Mouse (Mus musculus) hindbrain, postnatal 0 days (tissue): ENCODE results near the gene Prkcg. TPM values are rescaled to one million over a fixed set of nuclear protein-coding genes. Genes with fewer than 3 reads are reported as not detected.

Source experiments
- ATAC-seq: fragments of 200-750 bp; cut with Nextera tagmentation; 2 replicates; pipeline ENCODE4 v1.8.0; 2017; ENCODE audit warnings: mild to moderate bottlenecking, moderate TSS enrichment, moderate library complexity
- DNase-seq: peaks from one replicate; pipeline ENCODE4 v3.0.0-alpha.2; 2015; ENCODE audit warnings: low spot score
- H3K27ac ChIP-seq: fragments of 300-500 bp; sonication (generic); 2 replicates; pipeline ENCODE4 v1.5.1; 2014; ENCODE audit warnings: mild to moderate bottlenecking
- H3K27me3 ChIP-seq: fragments of 300-500 bp; sonication (generic); 2 replicates; pipeline ENCODE4 v1.6.1; 2014; ENCODE audit warnings: low read length, mixed read lengths; ENCODE audit not compliant: insufficient read depth
- H3K36me3 ChIP-seq: fragments of 300-500 bp; sonication (generic); 2 replicates; pipeline ENCODE4 v1.6.1; 2014; ENCODE audit warnings: low read length, mixed read lengths; ENCODE audit not compliant: insufficient read depth
- H3K4me1 ChIP-seq: fragments of 300-500 bp; sonication (generic); 2 replicates; pipeline ENCODE4 v1.6.1; 2014; ENCODE audit warnings: antibody characterized with exemption, low read length, mixed read lengths; ENCODE audit not compliant: insufficient read depth
- H3K4me2 ChIP-seq: fragments of 300-500 bp; sonication (generic); 2 replicates; pipeline ENCODE4 v1.6.1; 2014; ENCODE audit warnings: low read depth, mild to moderate bottlenecking, low read length, moderate library complexity, mixed read lengths
- H3K4me3 ChIP-seq: fragments of 300-500 bp; sonication (generic); 2 replicates; pipeline ENCODE4 v1.5.1; 2014; ENCODE audit warnings: low read length
- H3K9ac ChIP-seq: fragments of 300-500 bp; sonication (generic); replicated peaks from 2 replicates; pipeline ENCODE4 v1.6.1; 2014; ENCODE audit warnings: mild to moderate bottlenecking, low read length, moderate library complexity, mixed read lengths
- H3K9me3 ChIP-seq: fragments of 300-500 bp; sonication (generic); 2 replicates; pipeline ENCODE4 v1.6.1; 2016; ENCODE audit warnings: low read length, mixed read lengths
- CTCF ChIP-seq: IDR thresholded peaks from 2 replicates; pipeline ENCODE4 v1.5.1; 2016; ENCODE audit warnings: antibody characterized with exemption, control low read depth, low read depth
- WGBS: fragments of 180-500 bp; shearing (Covaris S2); extraction: QIAGEN DNeasy Blood & Tissue Kit; methylation state at CpG from one replicate; pipeline ENCODE4 v1.1.7; 2014; 5-methylcytosine and 5-hydroxymethylcytosine counted together
- polyA plus RNA-seq: library from polyadenylated mRNA; unstranded; fragments of >200 nt; fragmentation: Nextera tagmentation; extraction: Ambion mirVana; gene quantifications from 2 replicates; pipeline ENCODE4 v1.2.1, GENCODE M21; 2015
- total RNA-seq: library from RNA; depleted of rRNA; stranded (reverse); fragments of >200 nt; gene quantifications from 2 replicates; pipeline ENCODE4 v1.2.3, GENCODE M21; 2014

Prkcg gene
- total and polyA plus RNA-seq, 2 experiments from 2014 or later, result 4.2 to 8.0 TPM

DNA sequence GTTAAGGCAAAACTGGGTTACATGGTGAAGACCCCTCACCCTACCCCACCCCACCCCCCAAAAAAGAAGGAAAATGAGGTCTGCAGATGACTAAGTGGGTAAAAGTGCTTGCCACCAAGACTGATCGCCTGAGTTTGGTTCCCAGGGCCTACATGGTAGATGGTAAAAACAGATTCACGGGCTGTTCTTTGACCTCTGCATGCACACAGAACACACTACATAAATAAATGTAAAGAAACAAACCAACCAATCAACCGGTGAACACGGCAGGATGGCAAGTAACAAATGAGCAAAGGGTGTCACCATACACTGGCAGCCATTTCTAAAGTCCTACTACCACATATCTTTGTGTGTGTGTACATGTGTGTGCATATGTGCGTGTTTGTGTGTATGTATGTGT lies 59.3 kb downstream of the Prkcg start:
- 64% methylated on average over 5 of the region's 5 CpGs for WGBS
- H3K4me3 ChIP-seq, result no peak overlapping the region
- no peak overlapping the region for H3K27ac ChIP-seq
- H3K27me3 ChIP-seq, result no peaks in the 10 kb centered on the region
- no peaks in the 10 kb centered on the region for H3K4me1 ChIP-seq
- ATAC-seq (no peak), DNase-seq (no peak)
- TF ChIP-seq CTCF, result no peak
- no peak overlapping the region for H3K4me2 ChIP-seq
- H3K9me3 ChIP-seq, result no peaks in the 10 kb centered on the region
- peaks cover 28% of the 10 kb centered on the region; the same call in 1 of the 2 replicates for H3K36me3 ChIP-seq
- no peak overlapping the region for H3K9ac ChIP-seq

DNA sequence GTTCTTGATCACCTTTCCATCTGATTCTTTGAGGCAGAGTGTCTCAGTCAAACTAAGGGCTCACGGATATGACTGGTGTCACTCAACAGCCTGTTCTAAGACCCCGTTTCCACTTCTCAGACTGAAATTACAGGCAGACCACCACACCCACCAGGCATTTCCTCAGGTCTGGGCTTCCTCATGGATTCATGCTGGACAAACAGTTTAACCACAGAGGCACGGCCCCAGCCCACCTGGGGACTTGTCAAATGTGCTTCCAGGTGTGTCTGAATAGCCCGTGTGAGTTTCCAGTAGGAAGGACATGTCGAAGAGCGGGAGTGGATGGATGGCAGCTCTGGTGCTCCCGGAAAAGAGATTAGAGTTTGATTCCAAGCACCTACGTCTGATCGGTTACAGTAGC lies 60.8 kb downstream of the Prkcg start:
- no peak for DNase-seq
- Histone ChIP-seq H3K27ac (no peak overlapping the region), H3K9ac (no peak overlapping the region), H3K4me2 (no peak overlapping the region), H3K36me3 (peaks cover 28% of the 10 kb centered on the region; the same call in 1 of the 2 replicates), H3K27me3 (no peaks in the 10 kb centered on the region), H3K4me1 (no peaks in the 10 kb centered on the region), H3K9me3 (no peaks in the 10 kb centered on the region), H3K4me3 (no peak overlapping the region)
- TF ChIP-seq CTCF, result no peak
- 94% methylated on average over 9 of the region's 9 CpGs for WGBS
- ATAC-seq, result no peak

DNA sequence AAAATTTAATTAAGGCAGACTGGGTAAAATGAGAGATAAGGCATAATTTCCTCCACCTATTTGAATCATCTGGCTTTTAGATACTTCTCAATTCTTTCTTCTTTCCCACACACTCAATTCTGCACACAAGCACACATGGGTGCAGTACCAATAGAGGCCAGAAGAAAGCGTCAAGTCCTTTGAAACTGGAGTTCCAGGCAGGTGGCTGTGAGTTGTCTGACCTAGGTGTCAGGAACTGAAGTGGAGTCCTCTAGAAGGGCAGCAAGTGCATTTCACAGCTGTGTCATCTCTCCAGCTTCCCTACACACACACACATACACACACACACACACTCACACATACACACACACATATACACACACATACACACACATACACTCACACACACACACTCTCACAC lies 62.6 kb downstream of the Prkcg start:
- ATAC-seq, result no peak
- H3K9ac ChIP-seq, result no peak overlapping the region
- no peak overlapping the region for H3K4me2 ChIP-seq
- no peak overlapping the region for H3K27ac ChIP-seq
- no peak overlapping the region for H3K4me3 ChIP-seq
- no peaks in the 10 kb centered on the region for H3K27me3 ChIP-seq
- TF ChIP-seq CTCF, result peak; percentile 33
- WGBS, result 75% methylated on average over 1 of the region's 1 CpGs
- peaks cover 19% of the 10 kb centered on the region; the same call in 1 of the 2 replicates for H3K36me3 ChIP-seq
- DNase-seq, result no peak
- H3K4me1 ChIP-seq, result no peaks in the 10 kb centered on the region
- no peaks in the 10 kb centered on the region for H3K9me3 ChIP-seq

DNA sequence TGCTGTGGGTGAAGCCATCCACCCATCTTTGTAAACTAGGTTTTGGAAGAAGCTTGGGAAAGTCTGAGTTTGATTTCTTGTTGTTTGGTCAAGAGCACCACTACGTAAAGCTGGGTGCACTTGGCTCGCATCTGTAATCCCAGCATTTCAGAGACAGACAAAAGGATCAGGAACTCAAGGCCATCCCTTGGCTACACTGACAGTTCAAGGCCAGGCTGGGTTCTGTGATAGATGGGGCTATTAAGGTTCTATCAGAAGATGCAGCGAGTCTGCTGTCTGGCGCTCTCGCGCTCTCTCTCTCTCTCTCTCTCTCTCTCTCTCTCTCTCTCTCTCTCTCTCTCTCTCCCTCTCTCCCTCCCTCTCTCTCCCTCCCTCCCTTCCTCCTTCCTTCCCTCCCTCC lies 65.9 kb downstream of the Prkcg start:
- Histone ChIP-seq H3K27ac (no peak overlapping the region), H3K27me3 (no peaks in the 10 kb centered on the region), H3K9me3 (no peaks in the 10 kb centered on the region), H3K4me3 (no peak overlapping the region), H3K9ac (no peak overlapping the region), H3K4me2 (no peak overlapping the region), H3K36me3 (peaks cover 14% of the 10 kb centered on the region; the same call in 1 of the 2 replicates), H3K4me1 (no peaks in the 10 kb centered on the region)
- TF ChIP-seq CTCF, result no peak
- ATAC-seq (no peak), DNase-seq (no peak)
- WGBS, result 81% methylated on average over 6 of the region's 6 CpGs

DNA sequence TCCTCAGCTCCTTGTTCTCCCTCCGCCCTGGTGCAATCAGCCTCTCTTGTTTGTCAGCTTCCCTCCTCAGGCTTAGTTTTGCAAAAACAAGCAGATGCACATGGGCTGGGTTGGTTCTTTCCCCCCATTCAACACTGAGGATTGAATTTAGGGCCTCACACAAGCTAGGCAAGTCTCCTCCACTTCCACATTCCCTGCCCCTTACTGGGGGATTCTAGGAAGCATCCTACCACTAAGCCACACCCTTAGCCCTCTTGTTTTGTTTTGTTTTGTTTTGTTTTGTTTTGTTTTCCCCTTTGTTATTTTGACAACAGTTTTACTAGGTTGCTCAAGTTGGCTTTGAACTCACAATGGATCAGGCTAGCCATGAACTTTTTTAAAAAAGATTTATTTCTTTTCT lies 71.7 kb downstream of the Prkcg start:
- 96% methylated on average over 1 of the region's 1 CpGs for WGBS
- no peak overlapping the region for H3K4me2 ChIP-seq
- H3K4me3 ChIP-seq, result no peak overlapping the region
- H3K9me3 ChIP-seq, result no peaks in the 10 kb centered on the region
- H3K9ac ChIP-seq, result no peak overlapping the region
- ATAC-seq (no peak), DNase-seq (no peak)
- H3K27ac ChIP-seq, result no peak overlapping the region
- H3K4me1 ChIP-seq, result no peaks in the 10 kb centered on the region
- no peaks in the 10 kb centered on the region for H3K27me3 ChIP-seq
- peaks cover 9% of the 10 kb centered on the region for H3K36me3 ChIP-seq
- TF ChIP-seq CTCF, result no peak

DNA sequence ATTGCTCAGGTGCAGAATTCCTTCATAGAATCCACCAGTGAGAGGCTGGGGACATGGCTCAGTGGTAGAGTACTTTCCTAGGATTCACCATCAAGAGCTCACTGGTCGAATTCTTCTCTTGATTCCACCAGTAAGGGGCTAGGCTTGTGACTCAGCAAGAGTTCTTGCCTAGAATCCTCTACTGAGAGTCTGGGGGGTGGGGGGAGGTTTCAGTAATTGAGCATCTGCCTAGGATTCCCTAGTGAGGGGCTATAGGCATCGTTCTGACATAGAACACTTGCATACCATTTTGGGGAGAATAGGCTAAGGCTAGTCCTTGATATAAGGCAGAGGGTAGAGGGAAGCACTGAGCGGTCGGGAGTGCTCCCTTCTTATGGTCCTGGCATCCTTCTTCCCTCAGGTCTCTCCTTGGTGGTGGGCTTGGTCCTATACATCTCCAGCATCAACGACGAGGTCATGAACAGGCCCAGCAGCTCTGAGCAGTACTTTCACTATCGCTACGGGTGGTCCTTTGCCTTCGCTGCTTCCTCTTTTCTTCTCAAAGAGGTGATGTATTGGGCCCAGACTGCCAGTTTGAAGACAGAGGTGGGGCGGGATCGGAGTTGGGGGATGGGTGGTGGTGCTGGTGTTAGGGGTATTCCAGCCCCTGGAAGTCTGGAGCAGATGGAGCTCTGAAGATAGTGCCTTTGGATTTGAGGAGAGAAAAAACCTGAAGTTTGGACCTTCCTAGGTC lies 76.7 kb downstream of the Prkcg start:
- Histone ChIP-seq H3K4me1 (0 out of 2 replicates have a peak, but pooled peaks cover 3% of the 10 kb centered on the region), H3K9me3 (no peaks in the 10 kb centered on the region), H3K4me3 (no peak overlapping the region), H3K9ac (no peak overlapping the region), H3K27me3 (no peaks in the 10 kb centered on the region), H3K27ac (no peak overlapping the region), H3K36me3 (peaks cover 6% of the 10 kb centered on the region; the same call in 1 of the 2 replicates), H3K4me2 (no peak overlapping the region)
- DNase-seq (no peak), ATAC-seq (no peak)
- WGBS, result 50% methylated on average over 11 of the region's 11 CpGs
- no peak for TF ChIP-seq CTCF
